Mouse (Mus musculus) megakaryocyte, adult 5-6 weeks (primary cell): ENCODE measurements around the gene Sema6d. TPM values are rescaled to one million over a fixed set of nuclear protein-coding genes. Genes with fewer than 3 reads are reported as not detected.

Experiments used
- ATAC-seq: 2 replicates; pipeline ENCODE4 v1.8.0; 2016; ENCODE audit warnings: mild to moderate bottlenecking, inconsistent platforms; ENCODE audit not compliant: poor library complexity, severe bottlenecking
- total RNA-seq, 2 experiments: library from RNA; stranded (forward) in 1 of 2; stranded (reverse) in 1 of 2; fragments of 153-499, 151-499 nt in 1 of 2; fragments of 221-1000, 200-1000 nt in 1 of 2; gene quantifications; 2 replicates each; pipeline versions ENCODE4 v1.2.3 to v1.2.4; 2015 to 2017

Sema6d gene
- total RNA-seq, 2 experiments from 2014 or later = 0.04 to 0.11 TPM

GRCm38 (mm10) chr2:124640500-124641193 lies 550.9 kb downstream of the Sema6d start:
- no peak for ATAC-seq

GRCm38 (mm10) chr2:124641194-124641558 lies 551.4 kb downstream of the Sema6d start:
- no peak for ATAC-seq

GRCm38 (mm10) chr2:124642131-124642530 lies 552.4 kb downstream of the Sema6d start:
- ATAC-seq = no peak

GRCm38 (mm10) chr2:124650609-124651008 lies 560.8 kb downstream of the Sema6d start:
- no peak for ATAC-seq

- no peak for ATAC-seq
Observed at GRCm38 (mm10) chr2:124651146-124651545, 561.4 kb downstream of the Sema6d start.

- no peak for ATAC-seq
Observed at GRCm38 (mm10) chr2:124653161-124653560, 563.4 kb downstream of the Sema6d start.

- no peak for ATAC-seq
Observed at GRCm38 (mm10) chr2:124657358-124657757, 567.6 kb downstream of the Sema6d start.

GRCm38 (mm10) chr2:124658374-124658773 lies 568.6 kb downstream of the Sema6d start:
- ATAC-seq = no peak

- ATAC-seq = no peak
Observed at GRCm38 (mm10) chr2:124659601-124660000, 569.8 kb downstream of the Sema6d start.

- ATAC-seq = no peak
Observed at GRCm38 (mm10) chr2:124660686-124661085, 570.9 kb downstream of the Sema6d start.

- ATAC-seq = no peak
Observed at GRCm38 (mm10) chr2:124661316-124661715, 571.5 kb downstream of the Sema6d start.

- ATAC-seq = no peak
Observed at GRCm38 (mm10) chr2:124662257-124662656, 572.5 kb downstream of the Sema6d start.

GRCm38 (mm10) chr2:124664191-124664590 lies 574.4 kb downstream of the Sema6d start:
- no peak for ATAC-seq

- no peak for ATAC-seq
Observed at GRCm38 (mm10) chr2:124668431-124668830, 578.7 kb downstream of the Sema6d start.

- ATAC-seq = no peak
Observed at GRCm38 (mm10) chr2:124673117-124673516, 583.3 kb downstream of the Sema6d start.

GRCm38 (mm10) chr2:124684481-124684901 lies 594.7 kb downstream of the Sema6d start:
- peak; percentile 18; the same call in 1 of the 2 replicates for ATAC-seq

GRCm38 (mm10) chr2:124690372-124690771 lies 600.6 kb downstream of the Sema6d start:
- no peak for ATAC-seq

GRCm38 (mm10) chr2:124702621-124703020 lies 612.9 kb downstream of the Sema6d start:
- ATAC-seq = no peak

- peak; percentile 39 for ATAC-seq
Observed at GRCm38 (mm10) chr2:124704922-124705321, 615.2 kb downstream of the Sema6d start.

- no peak for ATAC-seq
Observed at GRCm38 (mm10) chr2:124705806-124706205, 616.0 kb downstream of the Sema6d start.

GRCm38 (mm10) chr2:124706896-124707295 lies 617.1 kb downstream of the Sema6d start:
- no peak for ATAC-seq
